Mouse (Mus musculus) MEL (cell line): ENCODE results near the gene Inhba.

Experiments
- CTCF ChIP-seq, 3 experiments: IDR thresholded peaks in 2 of 3; conservative IDR thresholded peaks in 1 of 3; 2 replicates each; pipeline ENCODE4 v1.5.1; 2011 to 2012; ENCODE audit warnings: low read length in 3 of 3, low read depth in 2 of 3, mild to moderate bottlenecking in 2 of 3, improper control_type of control experiment in 1 of 3, inconsistent platforms in 1 of 3, mixed read lengths in 1 of 3, moderate library complexity in 1 of 3; ENCODE audit not compliant: control insufficient read depth in 1 of 3, insufficient read depth in 1 of 3, poor library complexity in 1 of 3, severe bottlenecking in 1 of 3
- EP300 ChIP-seq, 2 experiments: IDR thresholded peaks; 2 replicates each; pipeline ENCODE4 v1.6.1; 2011; ENCODE audit warnings: improper control_type of control experiment in 2 of 2, low read length in 2 of 2, low read depth in 1 of 2, mild to moderate bottlenecking in 1 of 2
- GABPA ChIP-seq: IDR thresholded peaks from 2 replicates; pipeline ENCODE4 v1.6.1; 2012; ENCODE audit warnings: low read depth, mild to moderate bottlenecking, inconsistent platforms, low read length, improper control_type of control experiment, moderate library complexity
- NELFE ChIP-seq: IDR thresholded peaks from 2 replicates; pipeline ENCODE4 v1.6.1; 2011; ENCODE audit warnings: low read depth, low read length, improper control_type of control experiment
- POLR2A ChIP-seq, 2 experiments: IDR thresholded peaks; 2 replicates each; pipeline ENCODE4 v1.6.1; 2011 to 2012; ENCODE audit warnings: low read length in 2 of 2, mild to moderate bottlenecking in 2 of 2, control low read depth in 1 of 2, improper control_type of control experiment in 1 of 2, low read depth in 1 of 2, moderate library complexity in 1 of 2; ENCODE audit not compliant: control insufficient read depth in 1 of 2, insufficient read depth in 1 of 2, poor library complexity in 1 of 2
- RCOR1 ChIP-seq: IDR thresholded peaks from 2 replicates; pipeline ENCODE4 v1.6.1; 2012; ENCODE audit warnings: low read depth, mild to moderate bottlenecking, inconsistent platforms, low read length, improper control_type of control experiment
- TBP ChIP-seq: IDR thresholded peaks from 2 replicates; pipeline ENCODE4 v1.8.0; 2011; ENCODE audit warnings: low read depth, low read length, improper control_type of control experiment
- ZC3H11A ChIP-seq: IDR thresholded peaks from 2 replicates; pipeline ENCODE4 v1.6.1; 2012; ENCODE audit warnings: low read depth, mild to moderate bottlenecking, inconsistent platforms, low read length, improper control_type of control experiment
- ZKSCAN1 ChIP-seq: IDR thresholded peaks from 2 replicates; pipeline ENCODE4 v1.6.1; 2012; ENCODE audit warnings: low read depth, mild to moderate bottlenecking, inconsistent platforms, low read length, improper control_type of control experiment, moderate library complexity

DNA sequence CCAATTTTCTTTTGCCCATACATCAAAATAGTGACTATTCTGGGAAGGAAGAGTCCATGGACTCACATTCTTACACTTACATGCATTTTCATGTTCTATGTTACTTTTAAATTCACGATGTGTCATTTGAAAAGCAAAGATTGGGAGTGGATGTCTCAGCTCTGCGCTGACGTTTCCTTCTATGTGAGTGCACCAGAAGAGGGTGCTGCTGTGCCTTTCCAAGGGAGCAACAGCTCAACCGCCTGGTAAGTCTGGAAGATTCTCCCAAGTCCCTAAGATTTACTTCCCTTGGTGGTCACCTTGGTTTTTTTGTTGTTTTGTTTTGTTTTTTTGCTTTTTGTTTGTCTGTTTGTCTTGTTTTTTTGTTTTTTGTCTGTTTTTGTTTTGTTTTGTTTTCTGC lies 6.1 kb upstream of the Inhba start:
- TF ChIP-seq TBP (no peak), POLR2A (IDR thresholded peaks at IDR 0.05; ENCODE audit: control insufficient read depth in 1 of 2, insufficient read depth in 1 of 2, low read depth in 1 of 2, low read length in 2 of 2, poor library complexity in 1 of 2) (no peak), ZKSCAN1 (no peak), GABPA (no peak), ZC3H11A (no peak), NELFE (no peak), RCOR1 (no peak), EP300 (IDR thresholded peaks at IDR 0.05; ENCODE audit: low read depth in 1 of 2, low read length in 2 of 2) (no peak), CTCF (IDR thresholded peaks at IDR 0.05 in 2 of 3, conservative IDR thresholded peaks at IDR 0.05 in 1 of 3; ENCODE audit: control insufficient read depth in 1 of 3, insufficient read depth in 1 of 3, low read depth in 2 of 3, low read length in 3 of 3, poor library complexity in 1 of 3, severe bottlenecking in 1 of 3) (peak in 2 of 3 experiments; percentile 17 to 30; a peak in 3 of 6 replicates)
